In the genomic region with DNA sequence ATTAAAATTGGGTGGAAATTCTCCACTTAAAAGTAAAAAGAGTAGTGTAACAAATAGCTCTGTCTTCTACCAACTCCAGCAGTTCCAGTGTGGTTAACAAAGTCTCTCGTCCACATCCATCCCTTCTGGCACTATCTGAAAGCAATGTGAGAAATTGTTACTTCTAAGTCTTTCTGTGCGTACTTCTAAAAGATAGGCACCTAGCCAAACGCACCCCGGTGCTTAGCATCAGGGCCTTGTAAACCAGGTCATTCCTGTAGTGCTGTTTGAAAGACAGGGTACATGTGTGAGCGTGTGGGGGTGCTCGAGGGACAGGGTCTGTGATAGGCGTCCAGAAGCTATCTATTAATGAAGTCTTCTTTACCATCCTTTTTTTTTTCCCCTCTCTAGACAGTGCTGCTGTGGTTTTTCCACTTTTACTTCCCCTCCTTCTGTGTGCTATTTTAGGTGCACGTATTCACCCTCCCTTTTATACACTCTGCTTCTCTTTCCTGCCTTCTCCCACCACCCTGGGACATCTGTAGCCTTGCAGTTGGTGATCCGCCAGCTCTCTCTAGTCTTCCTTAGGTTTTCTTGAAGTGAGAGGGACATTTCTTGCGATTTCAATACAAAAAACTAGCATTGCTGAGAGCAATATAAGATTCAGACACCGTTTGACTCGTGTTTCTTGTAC, we compare ENCODE assay signal across 25 mouse cellular contexts. TPM values are rescaled to one million over a fixed set of nuclear protein-coding genes. Genes with fewer than 3 reads are reported as not detected.
DNase-seq lines count a peak whose midpoint lies in the region; ATAC-seq and TF ChIP-seq lines count a peak whose summit lies in the region.
"Had no signal": no experiment of that assay in that cellular context is flagged by ENCODE, and none has a peak within 500 bp of the region (broad histone marks: within the 10 kb centered on the region; RNA-seq: fewer than 3 reads in every experiment).

No protein-coding gene starts in this region.

- peaks cover 7% of the 10 kb centered on the region; the same call in 1 of the 2 replicates for H3K27me3 ChIP-seq in heart, embryonic 16.5 days (ENCODE audit: control insufficient read depth, insufficient read depth, low read length)
- H3K27me3 ChIP-seq in spleen, adult 2 months (ENCODE audit: control insufficient read depth, insufficient read depth, low read length) = no peaks in the 10 kb centered on the region
- no peaks in the 10 kb centered on the region for H3K27me3 ChIP-seq in splenic B cell, adult 2 months (ENCODE audit: control insufficient read depth, insufficient read depth, low read length, poor library complexity, severe bottlenecking)
- H3K27me3 ChIP-seq in hindbrain, embryonic 13.5 days = peaks cover 13% of the 10 kb centered on the region; the same call in 1 of the 2 replicates
- H3K27me3 ChIP-seq: forebrain, embryonic 15.5 days; heart, embryonic 13.5 days had no signal

- no peak overlapping the region for H3K4me3 ChIP-seq in heart, embryonic 16.5 days (ENCODE audit: low read length)
- no peak overlapping the region for H3K4me3 ChIP-seq in spleen, adult 2 months (ENCODE audit: extremely low read depth, insufficient read depth, insufficient read length)
- H3K4me3 ChIP-seq in hindbrain, embryonic 13.5 days = no peak overlapping the region
- H3K4me3 ChIP-seq: forebrain, embryonic 15.5 days; heart, embryonic 13.5 days; limb, embryonic 12.5 days; liver, embryonic 12.5 days; neural tube, embryonic 13.5 days had no signal

- no peak for DNase-seq in heart, adult 18-20 months
- DNase-seq in spleen, adult 2 months (ENCODE audit: low read depth in 1 of 2, low spot score in 2 of 2) = no peak
- DNase-seq in spleen, adult 18-20 months = no peak
- peak; percentile 23 for DNase-seq in splenic B cell, adult 2 months (ENCODE audit: low read depth, low spot score)
- no peak for DNase-seq in neural tube, embryonic 10.5 days (ENCODE audit: extremely low spot score, low spot score)
- DNase-seq: adrenal gland, postnatal 14 days; cerebellum, adult 11-12 months; cerebellum, postnatal 14 days; embryo, embryonic 11 days; gastrocnemius, postnatal 14 days; kidney, adult 11 months; lung, adult 2 months; lung, postnatal 36 days; thymus, adult 18-20 months had no signal

- H3K9ac ChIP-seq in heart, embryonic 16.5 days (ENCODE audit: low read length) = no peak overlapping the region
- no peak overlapping the region for H3K9ac ChIP-seq in hindbrain, embryonic 13.5 days
- H3K9ac ChIP-seq: forebrain, embryonic 15.5 days; heart, embryonic 13.5 days; limb, embryonic 12.5 days; liver, embryonic 12.5 days; neural tube, embryonic 13.5 days had no signal

- no peak for TF ChIP-seq CTCF in spleen, adult 2 months (IDR thresholded peaks at IDR 0.05; ENCODE audit: extremely low read depth, insufficient read depth, insufficient read length, insufficient replicate concordance)

- no peak for ATAC-seq in heart, embryonic 16.5 days (replicated peaks; ENCODE audit: extremely low read depth, insufficient read depth, low FRiP score)
- ATAC-seq in common myeloid progenitor, adult 5-6 weeks (replicated peaks; ENCODE audit: low read depth, poor library complexity, severe bottlenecking) = peak; percentile 45
- no peak for ATAC-seq in hindbrain, embryonic 13.5 days (ENCODE audit: low FRiP score)
- ATAC-seq: forebrain, embryonic 15.5 days; hindbrain, postnatal 0 days; liver, embryonic 12.5 days had no signal

- WGBS in heart, embryonic 16.5 days = 37% methylated on average over 12 of the region's 12 CpGs
- 14% methylated on average over 12 of the region's 12 CpGs for WGBS in spleen, adult 2 months
- WGBS in hindbrain, embryonic 13.5 days = 86% methylated on average over 12 of the region's 12 CpGs

- H3K4me2 ChIP-seq in heart, embryonic 16.5 days (ENCODE audit: low read depth, low read length) = 0 out of 2 replicates have a peak overlapping the region, but pooled peaks have one; percentile 12
- no peak overlapping the region for H3K4me2 ChIP-seq in hindbrain, embryonic 13.5 days
- H3K4me2 ChIP-seq: forebrain, embryonic 15.5 days; heart, embryonic 13.5 days; limb, embryonic 12.5 days; liver, embryonic 12.5 days; midbrain, embryonic 11.5 days; neural tube, embryonic 13.5 days had no signal

- peaks cover 20% of the 10 kb centered on the region for H3K4me1 ChIP-seq in heart, embryonic 16.5 days (ENCODE audit: control insufficient read depth, insufficient read depth, low read length)
- peaks cover 23% of the 10 kb centered on the region; the same call in 1 of the 2 replicates for H3K4me1 ChIP-seq in spleen, adult 2 months (ENCODE audit: control insufficient read depth, insufficient read depth, insufficient read length)
- peaks cover 8% of the 10 kb centered on the region for H3K4me1 ChIP-seq in hindbrain, embryonic 13.5 days (replicated peaks)

- H3K27ac ChIP-seq in heart, embryonic 16.5 days (ENCODE audit: low read length) = no peak overlapping the region
- peak overlapping the region; percentile 61 for H3K27ac ChIP-seq in spleen, adult 2 months (ENCODE audit: insufficient read depth, low read length)
- no peak overlapping the region for H3K27ac ChIP-seq in hindbrain, embryonic 13.5 days
- H3K27ac ChIP-seq: forebrain, embryonic 15.5 days; heart, embryonic 13.5 days; hindbrain, postnatal 0 days; kidney, postnatal 0 days; limb, embryonic 12.5 days; liver, embryonic 12.5 days; neural tube, embryonic 13.5 days had no signal

- H3K36me3 ChIP-seq in heart, embryonic 16.5 days (ENCODE audit: control insufficient read depth, insufficient read depth) = no peaks in the 10 kb centered on the region
- peaks cover 8% of the 10 kb centered on the region for H3K36me3 ChIP-seq in spleen, adult 2 months (ENCODE audit: control insufficient read depth, insufficient read depth, low read length)
- no peaks in the 10 kb centered on the region; the same call in 1 of the 2 replicates for H3K36me3 ChIP-seq in splenic B cell, adult 2 months (ENCODE audit: control insufficient read depth, insufficient read depth, low read length, poor library complexity, severe bottlenecking)
- no peaks in the 10 kb centered on the region for H3K36me3 ChIP-seq in hindbrain, embryonic 13.5 days
- H3K36me3 ChIP-seq: forebrain, embryonic 15.5 days; heart, embryonic 13.5 days; limb, embryonic 12.5 days; liver, embryonic 12.5 days; neural tube, embryonic 13.5 days had no signal

- no peaks in the 10 kb centered on the region for H3K9me3 ChIP-seq in heart, embryonic 16.5 days (replicated peaks; ENCODE audit: control insufficient read depth, low read length)
- no peaks in the 10 kb centered on the region for H3K9me3 ChIP-seq in hindbrain, embryonic 13.5 days
- H3K9me3 ChIP-seq: forebrain, embryonic 15.5 days; heart, embryonic 13.5 days; limb, embryonic 12.5 days; liver, embryonic 12.5 days; neural tube, embryonic 13.5 days had no signal

- no peak for TF ChIP-seq POLR2A in spleen, adult 2 months (IDR thresholded peaks at IDR 0.05; ENCODE audit: low read depth, low read length)

RNA-seq across cellular contexts. Expression of gene Rubcnl, which starts 4.9 kb away (rescaled TPM):
- polyA plus RNA-seq in heart, embryonic 16.5 days (2015; fragmentation: Nextera tagmentation; extraction: Ambion mirVana) = 1.9 and 2.0 TPM in 2 replicates
- total RNA-seq in heart, adult 18-20 months (2021) = 1 to 10 TPM in 1 of 2 experiments, under 1 TPM in 1; 0.55 to 1.7 TPM
- 19.3 and 20.9 TPM in 2 replicates for polyA plus RNA-seq in spleen, adult 2 months (2012; rRNA removed)
- total RNA-seq in common myeloid progenitor, adult 5-6 weeks (2017) = 3.8 and 4.0 TPM in 2 replicates
- 0.23 and 0.27 TPM in 2 replicates for polyA plus RNA-seq in hindbrain, embryonic 13.5 days (2015; fragmentation: Nextera tagmentation; extraction: Ambion mirVana)
